Mouse (Mus musculus) CH12F3 (cell line): Measurements from ENCODE around the gene Golm1.
"Not testable (repeated sequence)": the region's sequence is repeated elsewhere in the genome, so short reads cannot be mapped to it uniquely, and the experiment has no call there.

ENCODE experiments used
- in situ Hi-C: fragments of 300-500 bp; cut with MboI; formaldehyde crosslinking; loops from 2 replicates; pipeline ENCODE4 v1.14.3; 2020; ENCODE audit warnings: low sequenced_read_pairs

The Golm1 gene

DNA sequence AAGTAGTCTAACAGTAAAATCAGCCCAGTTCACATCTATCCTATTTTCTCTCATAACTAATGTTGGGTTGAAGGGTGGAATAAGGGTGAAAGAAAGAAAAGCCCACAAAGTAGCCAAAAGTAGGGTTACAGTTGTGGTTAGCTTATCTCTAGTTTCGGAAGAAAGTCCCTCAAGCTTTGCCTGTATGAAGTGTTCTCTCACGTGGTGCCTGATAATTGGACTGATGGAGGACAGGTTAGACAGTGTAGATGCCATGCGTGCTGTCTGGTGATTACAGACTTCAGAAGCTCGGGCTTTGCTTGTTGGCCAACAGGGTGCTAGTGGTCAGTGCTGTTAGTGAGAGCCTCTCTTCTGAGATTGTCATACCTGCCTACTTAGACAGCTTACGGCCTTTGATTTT lies 72.5 kb downstream of the Golm1 start:
- in situ Hi-C loops, result no loop called here

DNA sequence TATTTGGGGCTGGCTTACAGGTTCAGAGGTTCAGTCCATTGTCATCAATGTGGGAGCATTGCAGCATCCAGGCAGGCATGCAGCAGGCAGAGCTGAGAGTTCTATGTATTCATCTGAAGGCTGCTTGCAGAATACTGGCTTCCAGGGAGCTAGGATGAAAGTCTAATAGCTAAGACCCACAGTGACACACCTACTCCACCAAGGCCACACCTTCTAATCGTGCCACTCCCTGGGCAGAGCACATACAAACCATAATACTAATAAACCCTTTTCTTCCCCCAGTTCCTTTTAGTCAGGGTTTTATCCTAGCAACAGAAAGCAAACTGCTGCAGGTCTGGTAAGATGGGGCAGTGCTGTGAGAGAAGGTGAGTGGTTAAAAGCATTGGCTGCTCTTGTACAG lies 83.0 kb downstream of the Golm1 start:
- in situ Hi-C loops, result no loop called here

DNA sequence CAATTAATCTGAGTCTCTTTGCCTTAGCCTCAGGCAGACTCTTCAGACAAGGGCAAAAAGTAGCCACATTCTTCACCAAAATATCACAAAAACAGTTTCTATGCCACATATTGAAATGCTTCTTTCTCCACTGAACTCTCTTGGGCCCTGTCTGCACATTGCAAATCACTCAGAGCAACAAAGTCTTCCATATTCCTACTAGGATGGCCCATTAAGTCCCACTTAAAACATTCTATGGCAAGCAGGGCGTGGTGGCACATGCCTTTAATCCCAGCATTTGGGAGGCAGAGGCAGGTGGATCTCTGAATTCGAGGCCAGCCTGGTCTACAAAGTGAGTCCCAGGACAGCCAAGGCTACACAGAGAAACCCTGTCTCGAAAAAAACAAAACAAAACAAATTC lies 83.6 kb downstream of the Golm1 start:
- in situ Hi-C loops, result not testable (repeated sequence)

DNA sequence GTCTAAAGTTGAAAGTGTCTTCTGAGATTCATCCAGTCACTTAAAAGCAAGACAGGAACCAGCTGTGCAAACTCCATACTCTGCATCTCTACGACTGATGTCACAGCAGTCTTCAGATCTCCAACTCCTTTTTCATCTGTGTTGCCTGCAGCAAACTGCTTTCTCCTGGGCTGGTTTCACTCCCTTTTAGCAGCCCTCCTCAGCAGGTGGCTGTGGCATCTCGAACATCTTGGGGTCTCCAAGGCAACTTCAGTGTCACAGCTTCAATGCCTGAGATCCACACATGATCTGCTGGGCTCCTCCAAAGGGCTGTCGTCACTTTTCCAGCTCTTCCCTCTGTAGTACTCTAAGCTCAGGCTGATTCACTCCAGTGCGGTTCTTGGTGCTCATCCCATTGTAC lies 84.9 kb downstream of the Golm1 start:
- in situ Hi-C loops, result no loop called here

DNA sequence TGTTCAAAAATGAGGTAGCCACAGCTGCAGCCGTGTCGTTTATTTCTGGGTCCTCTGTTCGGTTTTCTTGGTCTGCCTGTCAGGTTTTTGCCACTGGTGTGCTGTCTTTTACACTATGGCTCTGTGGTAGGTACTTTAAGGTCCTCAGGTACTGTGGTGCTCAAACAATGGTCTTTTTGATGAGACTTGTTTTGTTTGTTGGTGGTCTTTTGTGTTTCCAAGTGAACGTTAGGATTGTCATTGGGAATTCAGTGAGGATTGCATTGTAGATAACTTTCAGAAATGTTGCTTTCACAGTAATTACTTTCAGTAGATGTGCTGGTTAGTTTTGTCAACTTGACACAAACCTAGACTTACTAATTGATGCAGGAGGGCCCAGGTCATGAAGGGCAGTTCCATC lies 85.9 kb downstream of the Golm1 start:
- in situ Hi-C loops, result no loop called here

DNA sequence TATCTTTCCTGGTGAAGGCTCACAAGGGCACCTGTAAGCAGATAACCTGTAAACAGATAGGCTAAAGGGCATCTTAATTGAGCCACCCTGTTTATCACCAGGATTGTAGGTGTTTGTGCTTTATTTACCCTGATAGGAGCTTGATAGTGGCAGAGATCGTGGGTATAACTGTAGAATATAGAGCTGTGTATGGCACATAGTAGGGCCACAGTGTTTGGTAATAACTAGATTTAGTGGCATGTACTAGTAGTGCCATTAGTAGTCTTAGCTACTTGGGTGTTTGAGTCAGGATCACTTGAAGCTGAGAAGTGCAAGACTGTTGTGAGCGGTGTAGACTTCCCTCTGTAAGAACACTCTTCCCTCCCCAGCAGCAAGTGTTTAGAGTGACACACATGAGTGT lies 88.4 kb downstream of the Golm1 start:
- in situ Hi-C loops, result no loop called here

DNA sequence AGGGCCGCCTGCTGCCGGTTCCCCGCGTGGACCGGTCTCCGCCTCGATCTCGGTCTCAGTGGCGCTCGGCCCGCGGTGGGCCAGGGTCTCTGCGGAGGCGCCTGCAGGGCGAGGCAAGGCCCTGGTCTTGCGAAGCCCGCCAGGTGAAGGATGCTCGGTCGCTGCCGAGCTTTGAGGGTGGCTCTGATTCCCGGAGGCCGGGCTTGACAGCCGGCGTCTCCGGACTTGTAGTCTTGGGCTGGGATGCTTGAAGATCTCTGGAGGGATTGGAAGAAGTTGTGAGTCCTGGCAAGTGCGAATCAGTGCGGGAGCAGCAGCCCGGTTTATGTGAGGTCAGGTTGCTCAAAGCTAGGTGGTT lies 90.0 kb downstream of the Golm1 start:
- in situ Hi-C loops, result no loop called here

DNA sequence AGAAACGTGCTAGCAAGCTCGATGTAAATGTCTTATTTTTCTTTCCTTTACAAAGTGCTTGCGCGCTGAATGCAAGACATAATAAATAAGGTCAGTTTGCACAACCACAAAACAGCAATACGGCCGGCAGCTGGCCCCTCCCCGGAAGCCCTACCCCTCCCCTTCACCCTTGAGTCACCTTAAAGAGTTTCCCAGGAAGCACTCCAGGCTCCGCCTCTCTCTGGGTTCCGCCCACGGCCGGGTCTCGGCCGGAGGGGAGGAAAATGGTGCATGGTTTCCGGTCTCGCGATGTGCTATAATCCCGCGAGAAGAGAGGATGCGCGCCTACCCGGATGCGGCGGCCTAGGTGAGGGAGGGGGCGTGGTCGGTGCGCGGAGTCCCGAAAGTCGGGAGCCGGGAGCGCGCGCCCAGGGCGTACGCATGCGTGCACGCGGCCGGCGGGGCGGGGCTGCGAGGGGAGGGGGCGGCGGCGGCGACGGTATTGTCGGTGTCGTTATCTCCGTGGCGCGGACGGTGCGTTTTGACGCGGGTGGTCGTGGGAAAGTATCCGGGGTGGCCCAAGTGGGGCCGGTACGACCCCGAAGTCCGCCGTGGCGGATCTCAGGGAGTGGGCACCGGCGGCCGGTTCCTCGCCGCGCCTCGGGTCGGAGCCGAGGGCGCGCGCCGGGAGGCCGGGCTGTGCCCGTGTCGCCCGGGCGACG lies 90.5 kb downstream of the Golm1 start, which contains the start of the genes Agtpbp1 and Naa35:
Gene Agtpbp1 (minus strand): TSS at position 281 of the 701 bp plus-strand sequence.
Gene Naa35 (plus strand): TSS at position 313 of the 701 bp plus-strand sequence.
- in situ Hi-C loops, result no loop called here
